Mouse (Mus musculus): ENCODE data around the gene Myzap. TPM values are rescaled to one million over a fixed set of nuclear protein-coding genes. Genes with fewer than 3 reads are reported as not detected.

Myzap gene
- polyA plus RNA-seq (2017; shearing (Covaris generic)): 0.39 TPM

GRCm38 (mm10) chr9:71591938-71592548 lies at the start of gene Myzap:
TSS of gene Myzap (minus strand) at chr9:71592360.

DNA sequence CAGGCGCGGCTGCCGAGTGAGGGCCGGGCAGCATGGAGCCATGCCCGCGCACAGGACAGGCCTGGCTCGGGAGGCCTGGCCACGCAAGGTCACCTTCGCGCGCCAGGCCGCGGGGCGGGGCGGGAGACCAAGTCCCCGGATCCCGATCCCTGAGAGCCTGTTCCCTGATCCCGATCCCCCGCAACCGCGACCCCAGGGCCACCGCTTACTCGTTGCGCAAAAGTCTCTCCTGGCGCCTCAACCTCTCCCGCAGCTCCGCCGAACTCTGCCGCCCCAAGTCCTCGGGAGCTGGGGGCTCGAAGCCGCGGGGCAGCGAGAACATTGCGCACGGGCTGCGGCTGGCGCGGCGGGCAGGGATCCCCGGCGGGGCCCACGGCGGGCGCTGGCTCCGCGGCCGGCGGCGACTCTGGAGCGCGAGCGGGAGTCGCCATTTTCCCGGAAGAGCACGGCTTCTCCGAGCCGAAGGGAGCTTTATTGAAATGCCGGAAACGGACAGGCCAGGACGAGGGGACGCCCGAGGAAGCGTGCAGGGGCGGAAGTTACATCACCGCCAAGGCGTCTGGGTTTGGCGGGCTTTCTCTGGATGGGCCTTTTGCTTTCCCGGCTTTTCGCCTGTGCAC lies 106.6 kb downstream of the Myzap start, which contains the start of gene Polr2m:
Polr2m (minus strand) TSS at position 461 of the 620 bp plus-strand sequence.

Other genes with a start within 250 kb of the Myzap start
- 24.8 TPM for gene Polr2m, start 106.4 kb downstream of the Myzap start, polyA plus RNA-seq (2017; shearing (Covaris generic))
- not detected for gene Cgnl1, start 179.2 kb upstream of the Myzap start, polyA plus RNA-seq (2017; shearing (Covaris generic))

Measured in activated CD4-positive, CD25-positive, alpha-beta regulatory T cell, adult 9 weeks (primary cell).